Mouse (Mus musculus): ENCODE measurements around the gene Gm42688. TPM values are rescaled to one million over a fixed set of nuclear protein-coding genes. Genes with fewer than 3 reads are reported as not detected.

Gene Gm42688
- polyA plus RNA-seq, 1 experiment from 2014 or later: 1.2 TPM

MicroRNAs within 50 kb of the gene (microRNA counts, 519-probe panel; counts per million panel counts)
- 32.2 counts per million for microRNA mmu-miR-3470a+mmu-miR-3470b

Small RNA genes within 50 kb of the gene (microRNA-seq; reads per million reads assigned to microRNA genes)
- gene Mir3470a (ENCODE audit: borderline number of aligned reads): not detected

Other genes with a start within 250 kb of the Gm42688 start
- 0.04 and 0.15 TPM in 2 replicates for gene Sema4f, start 161.8 kb upstream of the Gm42688 start, polyA plus RNA-seq (2014; fragmentation: Nextera tagmentation; extraction: Ambion mirVana)
- gene M1ap, start 154.7 kb upstream of the Gm42688 start, polyA plus RNA-seq (2014; fragmentation: Nextera tagmentation; extraction: Ambion mirVana): 0.70 and 1.1 TPM in 2 replicates
- gene Dok1, start 68.1 kb upstream of the Gm42688 start, polyA plus RNA-seq (2014; fragmentation: Nextera tagmentation; extraction: Ambion mirVana): 6.3 and 6.8 TPM in 2 replicates
- gene Loxl3, start 67.4 kb upstream of the Gm42688 start, polyA plus RNA-seq (2014; fragmentation: Nextera tagmentation; extraction: Ambion mirVana): 4.5 and 5.7 TPM in 2 replicates
- 99.8 and 109 TPM in 2 replicates for gene Aup1, start 47.1 kb upstream of the Gm42688 start, polyA plus RNA-seq (2014; fragmentation: Nextera tagmentation; extraction: Ambion mirVana)
- 41.8 and 43.3 TPM in 2 replicates for gene Htra2, start 46.3 kb upstream of the Gm42688 start, polyA plus RNA-seq (2014; fragmentation: Nextera tagmentation; extraction: Ambion mirVana)
- 0.24 and 0.30 TPM in 2 replicates for gene Dqx1, start 43.8 kb upstream of the Gm42688 start, polyA plus RNA-seq (2014; fragmentation: Nextera tagmentation; extraction: Ambion mirVana)
- gene Tlx2, start 31.3 kb upstream of the Gm42688 start, polyA plus RNA-seq (2014; fragmentation: Nextera tagmentation; extraction: Ambion mirVana): 0.23 TPM in 1 of 2 replicates, not detected in the other
- 15.1 and 17.0 TPM in 2 replicates for gene Pcgf1, start 23.7 kb upstream of the Gm42688 start, polyA plus RNA-seq (2014; fragmentation: Nextera tagmentation; extraction: Ambion mirVana)
- 0.46 and 0.52 TPM in 2 replicates for gene Lbx2, start 15.2 kb upstream of the Gm42688 start, polyA plus RNA-seq (2014; fragmentation: Nextera tagmentation; extraction: Ambion mirVana)
- gene Ccdc142, start within 50 bp of the Gm42688 start, polyA plus RNA-seq (2014; fragmentation: Nextera tagmentation; extraction: Ambion mirVana): 0.97 and 2.1 TPM in 2 replicates
- 138 and 144 TPM in 2 replicates for gene Mrpl53, start 7.4 kb downstream of the Gm42688 start, polyA plus RNA-seq (2014; fragmentation: Nextera tagmentation; extraction: Ambion mirVana)
- 19.1 and 19.8 TPM in 2 replicates for gene Mogs, start 13.9 kb downstream of the Gm42688 start, polyA plus RNA-seq (2014; fragmentation: Nextera tagmentation; extraction: Ambion mirVana)
- gene Wbp1, start 19.9 kb downstream of the Gm42688 start, polyA plus RNA-seq (2014; fragmentation: Nextera tagmentation; extraction: Ambion mirVana): 76.0 and 87.2 TPM in 2 replicates
- 11.1 and 12.2 TPM in 2 replicates for gene Ino80b, start 23.8 kb downstream of the Gm42688 start, polyA plus RNA-seq (2014; fragmentation: Nextera tagmentation; extraction: Ambion mirVana)
- gene Rtkn, start 33.8 kb downstream of the Gm42688 start, polyA plus RNA-seq (2014; fragmentation: Nextera tagmentation; extraction: Ambion mirVana): 10.8 and 12.4 TPM in 2 replicates
- 4.5 and 6.9 TPM in 2 replicates for gene Wdr54, start 54.8 kb downstream of the Gm42688 start, polyA plus RNA-seq (2014; fragmentation: Nextera tagmentation; extraction: Ambion mirVana)
- 0.14 and 0.27 TPM in 2 replicates for gene 1700003E16Rik, start 54.8 kb downstream of the Gm42688 start, polyA plus RNA-seq (2014; fragmentation: Nextera tagmentation; extraction: Ambion mirVana)
- 49.7 and 61.1 TPM in 2 replicates for gene Dctn1, start 64.3 kb downstream of the Gm42688 start, polyA plus RNA-seq (2014; fragmentation: Nextera tagmentation; extraction: Ambion mirVana)
- gene Slc4a5, start 118.2 kb downstream of the Gm42688 start, polyA plus RNA-seq (2014; fragmentation: Nextera tagmentation; extraction: Ambion mirVana): 0.21 and 0.38 TPM in 2 replicates
- gene Mthfd2, start 224.3 kb downstream of the Gm42688 start, polyA plus RNA-seq (2014; fragmentation: Nextera tagmentation; extraction: Ambion mirVana): 44.5 and 45.4 TPM in 2 replicates
- 42.2 and 49.5 TPM in 2 replicates for gene Mob1a, start 224.4 kb downstream of the Gm42688 start, polyA plus RNA-seq (2014; fragmentation: Nextera tagmentation; extraction: Ambion mirVana)
- gene Bola3, start 247.5 kb downstream of the Gm42688 start, polyA plus RNA-seq (2014; fragmentation: Nextera tagmentation; extraction: Ambion mirVana): 279 and 280 TPM in 2 replicates

Data from heart, embryonic 11.5 days (tissue).